Mouse (Mus musculus) intestine, embryonic 16.5 days (tissue): ENCODE results near the gene Klrb1b. TPM values are rescaled to one million over a fixed set of nuclear protein-coding genes. Genes with fewer than 3 reads are reported as not detected.
A peak's percentile ranks its signal among the peaks of the same experiment; 100 is the strongest.

Source experiments
- ATAC-seq: fragments of 200-750 bp; cut with Nextera tagmentation; 2 replicates; pipeline ENCODE4 v1.8.0; 2017; ENCODE audit warnings: moderate TSS enrichment, moderate library complexity
- H3K27ac ChIP-seq: fragments of 300-500 bp; sonication (generic); 2 replicates; pipeline ENCODE4 v1.5.1; 2014; ENCODE audit warnings: mild to moderate bottlenecking, low read length
- H3K27me3 ChIP-seq: fragments of 300-500 bp; sonication (generic); replicated peaks from 2 replicates; pipeline ENCODE4 v1.6.1; 2014; ENCODE audit warnings: low read length, control low read depth, mixed read lengths; ENCODE audit not compliant: control insufficient read depth, insufficient read depth
- H3K36me3 ChIP-seq: fragments of 300-500 bp; sonication (generic); 2 replicates; pipeline ENCODE4 v1.6.1; 2014; ENCODE audit warnings: low read length, control low read depth; ENCODE audit not compliant: control insufficient read depth, insufficient read depth
- H3K4me1 ChIP-seq: fragments of 300-500 bp; sonication (generic); 2 replicates; pipeline ENCODE4 v1.6.1; 2014; ENCODE audit warnings: low read length, control low read depth, mixed read lengths; ENCODE audit not compliant: control insufficient read depth, insufficient read depth
- H3K4me2 ChIP-seq: fragments of 300-500 bp; sonication (generic); 2 replicates; pipeline ENCODE4 v1.6.1; 2014; ENCODE audit warnings: low read depth, low read length, control low read depth
- H3K4me3 ChIP-seq: fragments of 300-500 bp; sonication (generic); 2 replicates; pipeline ENCODE4 v1.5.1; 2014; ENCODE audit warnings: mild to moderate bottlenecking, low read length
- H3K9ac ChIP-seq: fragments of 300-500 bp; sonication (generic); 2 replicates; pipeline ENCODE4 v1.6.1; 2014; ENCODE audit warnings: low read depth, low read length
- H3K9me3 ChIP-seq: fragments of 300-500 bp; sonication (generic); 2 replicates; pipeline ENCODE4 v1.6.1; 2016; ENCODE audit warnings: low read length, control low read depth; ENCODE audit not compliant: control insufficient read depth
- WGBS: fragments of 180-500 bp; shearing (Covaris S2); extraction: QIAGEN DNeasy Blood & Tissue Kit; methylation state at CpG from one replicate; pipeline ENCODE4 v1.1.7; 2014; 5-methylcytosine and 5-hydroxymethylcytosine counted together
- polyA plus RNA-seq: library from polyadenylated mRNA; unstranded; fragments of >200 nt; fragmentation: Nextera tagmentation; extraction: Ambion mirVana; gene quantifications from 2 replicates; pipeline ENCODE4 v1.2.1, GENCODE M21; 2015

Klrb1b gene
- polyA plus RNA-seq, 1 experiment from 2014 or later: 1.1 TPM

GRCm38 (mm10) chr6:128836955-128837334, 10.8 kb upstream of the Klrb1b start:
- ATAC-seq: no peak
- H3K4me2 ChIP-seq: no peak overlapping the region
- no peaks in the 10 kb centered on the region for H3K36me3 ChIP-seq
- WGBS: 84% methylated on average over 6 of the region's 6 CpGs
- H3K4me1 ChIP-seq: peaks cover 12% of the 10 kb centered on the region; the same call in 1 of the 2 replicates
- H3K9me3 ChIP-seq: no peaks in the 10 kb centered on the region
- H3K4me3 ChIP-seq: no peak overlapping the region
- no peaks in the 10 kb centered on the region for H3K27me3 ChIP-seq
- H3K9ac ChIP-seq: no peak overlapping the region
- no peak overlapping the region for H3K27ac ChIP-seq

DNA sequence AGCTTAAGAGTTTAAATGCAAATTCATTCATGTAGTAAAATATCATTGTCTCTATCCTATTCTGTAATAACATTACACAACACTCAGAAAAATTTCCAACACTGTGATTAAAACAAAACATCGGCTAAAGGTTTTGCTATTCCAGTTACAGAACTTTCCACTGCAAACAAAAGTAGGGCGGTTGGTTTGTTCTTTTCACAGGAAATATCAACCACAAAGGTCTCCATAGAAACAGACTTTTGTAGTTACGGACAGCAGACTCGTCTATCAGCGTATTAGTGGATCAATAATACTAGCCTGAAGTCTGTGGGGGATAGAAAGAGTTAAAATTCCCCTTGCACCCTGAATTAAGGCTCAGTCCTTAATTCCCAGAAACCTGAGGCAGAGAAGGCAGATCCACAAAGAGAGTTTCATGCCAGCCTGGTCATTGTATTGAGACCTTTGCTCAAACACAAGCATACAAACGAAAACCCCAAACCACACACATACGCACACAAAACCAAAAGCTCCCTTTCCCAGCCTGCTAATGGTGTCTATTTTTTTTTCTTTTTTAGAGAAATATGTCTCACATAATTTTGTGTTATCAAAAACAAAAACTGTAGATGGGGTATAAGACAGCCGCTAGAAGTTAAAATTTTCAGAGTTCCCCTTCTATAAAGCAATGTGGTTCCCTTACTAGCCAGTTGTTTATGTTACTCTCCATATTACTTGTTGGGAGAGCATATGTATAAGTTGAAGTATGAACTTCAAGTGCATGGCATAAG, 10.2 kb upstream of the Klrb1b start:
- H3K9ac ChIP-seq: no peak overlapping the region
- H3K27ac ChIP-seq: no peak overlapping the region
- ATAC-seq: no peak
- 77% methylated on average over 8 of the region's 8 CpGs for WGBS
- no peaks in the 10 kb centered on the region for H3K9me3 ChIP-seq
- no peaks in the 10 kb centered on the region for H3K36me3 ChIP-seq
- H3K4me2 ChIP-seq: no peak overlapping the region
- no peak overlapping the region for H3K4me3 ChIP-seq
- peaks cover 9% of the 10 kb centered on the region; the same call in 1 of the 2 replicates for H3K4me1 ChIP-seq
- H3K27me3 ChIP-seq: no peaks in the 10 kb centered on the region

DNA sequence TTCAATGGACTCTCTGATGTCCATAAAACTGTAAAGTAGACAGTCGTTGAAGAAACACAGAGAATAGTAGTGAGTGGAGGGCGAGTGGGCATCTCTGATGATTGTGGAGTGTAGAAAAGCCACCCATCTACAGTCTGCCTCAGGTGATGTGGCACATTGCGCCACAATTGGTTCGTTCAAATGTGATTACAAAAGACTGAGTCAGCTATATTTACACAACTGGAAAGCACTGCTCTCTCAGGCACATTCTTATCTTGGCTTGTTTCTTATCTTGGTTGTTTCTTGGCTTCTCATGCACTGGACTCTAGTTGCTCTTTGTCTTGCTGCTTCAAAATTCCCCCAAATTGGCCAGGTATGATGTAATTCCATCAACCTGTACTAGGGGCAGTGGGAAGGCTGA, 9.4 kb upstream of the Klrb1b start:
- Histone ChIP-seq H3K36me3 (no peaks in the 10 kb centered on the region), H3K9ac (no peak overlapping the region), H3K4me3 (no peak overlapping the region), H3K27ac (peak overlapping the region; percentile 43; the same call in 1 of the 2 replicates), H3K9me3 (no peaks in the 10 kb centered on the region), H3K27me3 (no peaks in the 10 kb centered on the region), H3K4me1 (peaks cover 9% of the 10 kb centered on the region; the same call in 1 of the 2 replicates), H3K4me2 (no peak overlapping the region)
- 65% methylated on average over 4 of the region's 4 CpGs for WGBS
- ATAC-seq: peak; percentile 58

DNA sequence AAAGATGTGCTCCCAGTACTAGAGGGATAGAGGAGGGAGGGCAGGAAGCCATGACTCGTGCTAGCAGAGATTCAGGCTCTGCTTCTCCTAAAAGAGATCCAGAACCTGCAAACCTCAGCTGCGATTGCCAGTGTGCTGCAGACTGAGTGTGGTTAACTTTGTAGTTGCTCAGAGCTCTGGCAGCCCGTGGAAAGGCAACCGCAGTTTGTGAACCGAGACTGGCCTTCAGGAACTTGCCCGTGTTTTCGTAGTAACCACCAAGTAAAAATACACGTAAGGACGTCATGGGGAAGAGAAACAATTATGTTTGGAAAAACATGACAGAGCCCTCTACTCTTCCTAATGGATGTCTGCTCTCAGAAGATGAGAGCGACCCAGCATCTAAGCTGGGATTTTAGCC, 6.9 kb upstream of the Klrb1b start:
- Histone ChIP-seq H3K4me1 (0 out of 2 replicates have a peak, but pooled peaks cover 7% of the 10 kb centered on the region), H3K36me3 (no peaks in the 10 kb centered on the region), H3K27me3 (no peaks in the 10 kb centered on the region), H3K9ac (no peak overlapping the region), H3K4me3 (no peak overlapping the region), H3K4me2 (no peak overlapping the region), H3K27ac (no peak overlapping the region), H3K9me3 (no peaks in the 10 kb centered on the region)
- 81% methylated on average over 10 of the region's 10 CpGs for WGBS
- no peak for ATAC-seq

- Histone ChIP-seq H3K4me1 (no peaks in the 10 kb centered on the region), H3K9ac (no peak overlapping the region), H3K27me3 (no peaks in the 10 kb centered on the region), H3K36me3 (no peaks in the 10 kb centered on the region), H3K4me2 (no peak overlapping the region), H3K27ac (no peak overlapping the region), H3K4me3 (no peak overlapping the region), H3K9me3 (no peaks in the 10 kb centered on the region)
- WGBS: 55% methylated on average over 4 of the region's 4 CpGs
- ATAC-seq: no peak
Observed at GRCm38 (mm10) chr6:128829837-128830236, 3.7 kb upstream of the Klrb1b start.

GRCm38 (mm10) chr6:128826781-128827180, 650 bp upstream of the Klrb1b start:
- H3K36me3 ChIP-seq: no peaks in the 10 kb centered on the region
- H3K9ac ChIP-seq: no peak overlapping the region
- H3K4me3 ChIP-seq: no peak overlapping the region
- no peak for ATAC-seq
- H3K27me3 ChIP-seq: no peaks in the 10 kb centered on the region
- H3K4me1 ChIP-seq: no peaks in the 10 kb centered on the region
- 82% methylated on average over 3 of the region's 3 CpGs for WGBS
- H3K27ac ChIP-seq: no peak overlapping the region
- H3K4me2 ChIP-seq: no peak overlapping the region
- no peaks in the 10 kb centered on the region for H3K9me3 ChIP-seq

DNA sequence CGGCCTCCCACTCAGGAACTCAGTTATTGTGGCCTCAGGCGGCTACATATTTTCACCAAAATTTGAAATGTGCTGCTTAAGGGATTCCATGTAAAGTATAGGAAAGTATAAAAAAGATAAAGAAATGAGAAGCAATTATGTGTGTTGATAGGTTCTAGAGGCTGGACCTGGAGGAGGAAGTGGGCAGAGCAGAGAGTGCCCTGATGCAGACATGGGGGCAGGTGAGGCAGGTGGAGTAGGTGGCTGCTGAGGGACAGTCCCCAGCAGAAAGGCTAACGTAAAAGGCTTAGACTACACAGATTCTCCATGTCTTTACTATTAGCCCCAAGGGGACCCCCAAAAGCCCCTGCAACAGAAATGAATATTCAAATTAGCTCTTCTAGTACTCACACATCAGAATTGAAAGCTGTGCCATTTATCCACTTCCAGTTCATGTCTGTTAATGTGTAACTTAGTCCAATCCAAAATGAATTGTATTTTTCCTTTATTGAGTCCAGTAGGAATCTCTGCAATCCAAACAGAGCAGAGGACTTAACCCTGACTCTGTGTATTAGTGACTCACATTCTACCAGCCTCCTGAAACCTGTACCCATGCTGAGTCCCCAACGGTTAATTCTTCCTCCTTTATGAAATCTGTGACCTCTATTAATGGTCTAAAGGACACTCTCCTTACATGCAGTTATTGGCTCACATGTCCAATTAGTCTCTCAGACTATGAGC, 7.9 kb downstream of the Klrb1b start:
- peak; percentile 83 for ATAC-seq
- H3K27ac ChIP-seq: no peak overlapping the region
- no peaks in the 10 kb centered on the region for H3K27me3 ChIP-seq
- no peaks in the 10 kb centered on the region for H3K9me3 ChIP-seq
- H3K4me3 ChIP-seq: no peak overlapping the region
- H3K4me1 ChIP-seq: no peaks in the 10 kb centered on the region
- no peak overlapping the region for H3K9ac ChIP-seq
- H3K36me3 ChIP-seq: no peaks in the 10 kb centered on the region
- WGBS: 75% methylated on average over 4 of the region's 4 CpGs
- no peak overlapping the region for H3K4me2 ChIP-seq

- no peak for ATAC-seq
- H3K4me2 ChIP-seq: no peak overlapping the region
- H3K4me3 ChIP-seq: no peak overlapping the region
- 91% methylated on average over 5 of the region's 5 CpGs for WGBS
- H3K4me1 ChIP-seq: no peaks in the 10 kb centered on the region
- no peak overlapping the region for H3K9ac ChIP-seq
- H3K27ac ChIP-seq: no peak overlapping the region
- H3K27me3 ChIP-seq: no peaks in the 10 kb centered on the region
- H3K36me3 ChIP-seq: no peaks in the 10 kb centered on the region
- no peaks in the 10 kb centered on the region for H3K9me3 ChIP-seq
Observed at GRCm38 (mm10) chr6:128808532-128808931, 17.6 kb downstream of the Klrb1b start.

DNA sequence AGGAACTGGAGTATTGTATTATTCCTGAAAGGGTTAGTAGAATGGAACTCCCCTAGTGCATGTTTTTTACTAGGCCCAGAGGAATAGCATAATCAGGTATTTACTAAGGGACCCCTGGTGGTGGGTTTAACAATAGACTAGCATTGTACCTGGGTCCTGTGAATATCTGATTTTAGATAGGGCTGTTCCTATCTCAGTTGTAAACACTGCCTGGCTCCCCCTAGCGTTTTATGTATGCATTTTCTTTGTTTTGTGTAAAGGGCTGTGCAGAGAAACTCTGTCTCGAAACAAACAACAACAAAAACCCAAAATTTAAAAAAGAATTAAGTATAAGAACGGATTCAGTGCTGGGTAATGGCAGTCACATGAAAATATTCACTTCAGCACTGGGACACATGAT, 19.1 kb downstream of the Klrb1b start:
- WGBS: 72% methylated on average over 3 of the region's 3 CpGs
- H3K4me3 ChIP-seq: no peak overlapping the region
- no peak overlapping the region for H3K9ac ChIP-seq

More for the DNA sequence above, 19.1 kb downstream of the Klrb1b start:
- Histone ChIP-seq H3K4me2 (no peak overlapping the region), H3K27me3 (no peaks in the 10 kb centered on the region), H3K36me3 (no peaks in the 10 kb centered on the region), H3K27ac (no peak overlapping the region), H3K4me1 (no peaks in the 10 kb centered on the region), H3K9me3 (no peaks in the 10 kb centered on the region)
- ATAC-seq: no peak
